In genomic region chr10:61423289-61423688, GRCm38 (mm10) we compare ENCODE assay signal across 9 mouse cellular contexts. TPM values are rescaled to one million over a fixed set of nuclear protein-coding genes. Genes with fewer than 3 reads are reported as not detected.
DNase-seq lines count a peak whose midpoint lies in the region; ATAC-seq and TF ChIP-seq lines count a peak whose summit lies in the region.
"Had no signal": no experiment of that assay in that cellular context is flagged by ENCODE, and none has a peak within 500 bp of the region (broad histone marks: within the 10 kb centered on the region; RNA-seq: fewer than 3 reads in every experiment).

No protein-coding gene starts in this region.

- H3K4me1 ChIP-seq in kidney, embryonic 15.5 days, result peaks cover 22% of the 10 kb centered on the region
- H3K4me1 ChIP-seq in kidney, postnatal 0 days (replicated peaks; ENCODE audit: insufficient read depth, low read length), result peaks cover 3% of the 10 kb centered on the region; the same call in 1 of the 2 replicates
- peaks cover 13% of the 10 kb centered on the region for H3K4me1 ChIP-seq in midbrain, embryonic 16.5 days (ENCODE audit: control insufficient read depth, insufficient read depth, low read length)

- H3K27ac ChIP-seq in kidney, embryonic 15.5 days, result no peak overlapping the region
- no peak overlapping the region for H3K27ac ChIP-seq in kidney, postnatal 0 days
- H3K27ac ChIP-seq in midbrain, embryonic 16.5 days (ENCODE audit: low read length), result no peak overlapping the region

- 59% methylated on average over 10 of the region's 10 CpGs for WGBS in kidney, embryonic 15.5 days
- WGBS in kidney, postnatal 0 days, result 54% methylated on average over 10 of the region's 10 CpGs
- 50% methylated on average over 10 of the region's 10 CpGs for WGBS in midbrain, embryonic 16.5 days

- no peaks in the 10 kb centered on the region for H3K9me3 ChIP-seq in kidney, embryonic 15.5 days (replicated peaks)
- H3K9me3 ChIP-seq in kidney, postnatal 0 days (replicated peaks; ENCODE audit: low read length), result no peaks in the 10 kb centered on the region
- no peaks in the 10 kb centered on the region for H3K9me3 ChIP-seq in midbrain, embryonic 16.5 days (replicated peaks; ENCODE audit: control insufficient read depth, low read length, poor library complexity, severe bottlenecking)

- no peaks in the 10 kb centered on the region for H3K36me3 ChIP-seq in kidney, embryonic 15.5 days
- no peaks in the 10 kb centered on the region for H3K36me3 ChIP-seq in kidney, postnatal 0 days (ENCODE audit: insufficient read depth, low read length)
- H3K36me3 ChIP-seq in midbrain, embryonic 16.5 days (ENCODE audit: control insufficient read depth, insufficient read depth, low read length), result no peaks in the 10 kb centered on the region

- H3K27me3 ChIP-seq in kidney, embryonic 15.5 days, result peaks cover 26% of the 10 kb centered on the region
- H3K27me3 ChIP-seq in kidney, postnatal 0 days (ENCODE audit: insufficient read depth, low read length), result peaks cover 14% of the 10 kb centered on the region
- H3K27me3 ChIP-seq in midbrain, embryonic 16.5 days (ENCODE audit: control insufficient read depth, insufficient read depth, low read depth, low read length), result peaks cover 16% of the 10 kb centered on the region

- peak; percentile 61 for TF ChIP-seq CTCF in kidney, postnatal 0 days (IDR thresholded peaks at IDR 0.05; ENCODE audit: low read depth)

- H3K4me3 ChIP-seq in kidney, embryonic 15.5 days (replicated peaks), result no peak overlapping the region
- no peak overlapping the region for H3K4me3 ChIP-seq in kidney, postnatal 0 days (replicated peaks; ENCODE audit: low read depth, low read length)
- H3K4me3 ChIP-seq in midbrain, embryonic 16.5 days (ENCODE audit: low read depth, low read length), result no peak overlapping the region

- no peak overlapping the region for H3K9ac ChIP-seq in kidney, embryonic 15.5 days
- no peak overlapping the region for H3K9ac ChIP-seq in kidney, postnatal 0 days (ENCODE audit: low read depth, low read length)
- no peak overlapping the region for H3K9ac ChIP-seq in midbrain, embryonic 16.5 days (ENCODE audit: low read depth, low read length)

- no peak overlapping the region for H3K4me2 ChIP-seq in kidney, embryonic 15.5 days
- no peak overlapping the region for H3K4me2 ChIP-seq in kidney, postnatal 0 days (ENCODE audit: low read length)
- H3K4me2 ChIP-seq in midbrain, embryonic 16.5 days (ENCODE audit: low read length), result no peak overlapping the region

- DNase-seq in kidney, adult 9 months, result peak; percentile 52
- peak; percentile 37 for DNase-seq in T-cell, adult 2 months (ENCODE audit: low spot score)
- no peak for DNase-seq in kidney, postnatal 0 days (ENCODE audit: low spot score)
- DNase-seq in natural killer cell, adult 2 months (ENCODE audit: low spot score in 2 of 2), result peak; percentile 17 to 29
- no peak for DNase-seq in MN1 (ENCODE audit: low spot score)

- no peak for ATAC-seq in kidney, embryonic 15.5 days (replicated peaks; ENCODE audit: low FRiP score)
- peak; percentile 61 for ATAC-seq in kidney, postnatal 0 days (replicated peaks; ENCODE audit: low FRiP score, low read depth)
- no peak for ATAC-seq in midbrain, embryonic 16.5 days
- ATAC-seq in activated CD4-positive, CD25-positive, alpha-beta regulatory T cell, adult 4 months, result no peak

RNA-seq across cellular contexts. Expression of gene Nodal, which starts 5.5 kb away (rescaled TPM):
- 0.38 and 0.42 TPM in 2 replicates for polyA plus RNA-seq in kidney, embryonic 15.5 days (2015; fragmentation: Nextera tagmentation; extraction: Ambion mirVana)
- polyA plus RNA-seq in kidney, postnatal 0 days (2015; fragmentation: Nextera tagmentation; extraction: Ambion mirVana), result 0.36 and 0.45 TPM in 2 replicates
- 0.30 and 0.48 TPM in 2 replicates for polyA plus RNA-seq in midbrain, embryonic 16.5 days (2015; fragmentation: Nextera tagmentation; extraction: Ambion mirVana)
- polyA plus RNA-seq in activated CD4-positive, CD25-positive, alpha-beta regulatory T cell, adult 4 months (2017; shearing (Covaris generic)), result not detected
- polyA plus RNA-seq: stomach, embryonic 14.5 days had no signal

RNA-seq across cellular contexts. Expression of gene Eif4ebp2, which starts 29.2 kb away (rescaled TPM):
- polyA plus RNA-seq in kidney, embryonic 15.5 days (2015; fragmentation: Nextera tagmentation; extraction: Ambion mirVana), result 69.4 and 70.0 TPM in 2 replicates
- polyA plus RNA-seq in kidney, postnatal 0 days (2015; fragmentation: Nextera tagmentation; extraction: Ambion mirVana), result 72.2 and 75.0 TPM in 2 replicates
- 36.9 and 49.2 TPM in 2 replicates for polyA plus RNA-seq in midbrain, embryonic 16.5 days (2015; fragmentation: Nextera tagmentation; extraction: Ambion mirVana)
- polyA plus RNA-seq in activated CD4-positive, CD25-positive, alpha-beta regulatory T cell, adult 4 months (2017; shearing (Covaris generic)), result 10 to 100 TPM; 21.7 to 34.5 TPM

RNA-seq across cellular contexts. Expression of gene Pald1, which starts 40.0 kb away (rescaled TPM):
- polyA plus RNA-seq in kidney, embryonic 15.5 days (2015; fragmentation: Nextera tagmentation; extraction: Ambion mirVana), result 33.5 and 37.3 TPM in 2 replicates
- polyA plus RNA-seq in kidney, postnatal 0 days (2015; fragmentation: Nextera tagmentation; extraction: Ambion mirVana), result 20.2 and 24.8 TPM in 2 replicates
- 20.2 and 20.6 TPM in 2 replicates for polyA plus RNA-seq in midbrain, embryonic 16.5 days (2015; fragmentation: Nextera tagmentation; extraction: Ambion mirVana)
- polyA plus RNA-seq in activated CD4-positive, CD25-positive, alpha-beta regulatory T cell, adult 4 months (2017; shearing (Covaris generic)), result not detected

RNA-seq across cellular contexts. Expression of gene Lrrc20, which starts 52.3 kb away (rescaled TPM):
- polyA plus RNA-seq in kidney, embryonic 15.5 days (2015; fragmentation: Nextera tagmentation; extraction: Ambion mirVana), result 8.1 and 8.4 TPM in 2 replicates
- 5.7 and 6.4 TPM in 2 replicates for polyA plus RNA-seq in kidney, postnatal 0 days (2015; fragmentation: Nextera tagmentation; extraction: Ambion mirVana)
- polyA plus RNA-seq in midbrain, embryonic 16.5 days (2015; fragmentation: Nextera tagmentation; extraction: Ambion mirVana), result 14.6 and 15.7 TPM in 2 replicates
- polyA plus RNA-seq in activated CD4-positive, CD25-positive, alpha-beta regulatory T cell, adult 4 months (2017; shearing (Covaris generic)), result 1 to 10 TPM; 5.0 to 6.2 TPM

Comparison
In these comparisons a context has a peak if more than half of its experiments do, and no peak if none do; other contexts are left out.
1. DNase-seq: peak in kidney, adult 9 months (single experiment), T-cell, adult 2 months (single experiment) and natural killer cell, adult 2 months (2 of 2); none in kidney, postnatal 0 days (single experiment) and MN1 (single experiment).
2. RNA of gene Pald1, which starts 40.0 kb away (polyA plus RNA-seq): 33.5 to 37.3 TPM in kidney, embryonic 15.5 days, 20.2 to 20.6 TPM in midbrain, embryonic 16.5 days and 20.2 to 24.8 TPM in kidney, postnatal 0 days; not detected in activated CD4-positive, CD25-positive, alpha-beta regulatory T cell, adult 4 months; every median in the first group is over 10 times any median in the second.